Mouse (Mus musculus) heart, postnatal 0 days (tissue): Measurements from ENCODE around the gene BC017158. TPM values are rescaled to one million over a fixed set of nuclear protein-coding genes. Genes with fewer than 3 reads are reported as not detected.
A peak's percentile ranks its signal among the peaks of the same experiment; 100 is the strongest.

ENCODE experiments used
- ATAC-seq: fragments of 200-750 bp; cut with Nextera tagmentation; 2 replicates; pipeline ENCODE4 v1.8.0; 2017; ENCODE audit warnings: low read depth, moderate number of reproducible peaks, moderate library complexity; ENCODE audit not compliant: insufficient read depth
- DNase-seq: peaks from one replicate; pipeline ENCODE4 v3.0.0-alpha.2; 2016; ENCODE audit warnings: low spot score
- H3K27ac ChIP-seq: fragments of 300-500 bp; sonication (generic); 2 replicates; pipeline ENCODE4 v1.5.1; 2014; ENCODE audit warnings: low read depth, mild to moderate bottlenecking
- H3K27me3 ChIP-seq: fragments of 300-500 bp; sonication (generic); 2 replicates; pipeline ENCODE4 v1.6.1; 2014; ENCODE audit warnings: low read length, mixed read lengths; ENCODE audit not compliant: control insufficient read depth, insufficient read depth
- H3K36me3 ChIP-seq: fragments of 300-500 bp; sonication (generic); replicated peaks from 2 replicates; pipeline ENCODE4 v1.6.1; 2014; ENCODE audit warnings: low read length, mixed read lengths; ENCODE audit not compliant: control insufficient read depth, insufficient read depth
- H3K4me1 ChIP-seq: fragments of 300-500 bp; sonication (generic); 2 replicates; pipeline ENCODE4 v1.6.1; 2014; ENCODE audit warnings: antibody characterized with exemption; ENCODE audit not compliant: control insufficient read depth, insufficient read depth
- H3K4me2 ChIP-seq: fragments of 300-500 bp; sonication (generic); 2 replicates; pipeline ENCODE4 v1.6.1; 2014; ENCODE audit warnings: low read depth, mild to moderate bottlenecking, low read length, moderate library complexity
- H3K4me3 ChIP-seq: fragments of 300-500 bp; sonication (generic); 2 replicates; pipeline ENCODE4 v1.5.1; 2014; ENCODE audit warnings: low read depth, low read length
- H3K9ac ChIP-seq: fragments of 300-500 bp; sonication (generic); replicated peaks from 2 replicates; pipeline ENCODE4 v1.6.1; 2014; ENCODE audit warnings: low read depth, low read length, mixed read lengths
- H3K9me3 ChIP-seq: fragments of 300-500 bp; sonication (generic); replicated peaks from 2 replicates; pipeline ENCODE4 v1.6.1; 2016; ENCODE audit warnings: low read length; ENCODE audit not compliant: control insufficient read depth
- CTCF ChIP-seq: IDR thresholded peaks from 2 replicates; pipeline ENCODE4 v1.5.1; 2016; ENCODE audit warnings: antibody characterized with exemption, control low read depth, low read depth
- EP300 ChIP-seq: IDR thresholded peaks from 2 replicates; pipeline ENCODE4 v1.6.1; 2016; ENCODE audit warnings: antibody characterized with exemption, low read depth
- WGBS: fragments of 180-500 bp; shearing (Covaris S2); extraction: QIAGEN DNeasy Blood & Tissue Kit; methylation state at CpG from one replicate; pipeline ENCODE4 v1.1.7; 2014; 5-methylcytosine and 5-hydroxymethylcytosine counted together
- polyA plus RNA-seq: library from polyadenylated mRNA; unstranded; fragments of >200 nt; fragmentation: Nextera tagmentation; extraction: Ambion mirVana; gene quantifications from 2 replicates; pipeline ENCODE4 v1.2.1, GENCODE M21; 2015
- total RNA-seq: library from RNA; depleted of rRNA; stranded (reverse); fragments of >200 nt; gene quantifications from 2 replicates; pipeline ENCODE4 v1.2.3, GENCODE M21; 2014; ENCODE audit warnings: low replicate concordance

The BC017158 gene
- total and polyA plus RNA-seq, 2 experiments from 2014 or later = 5.8 to 22.4 TPM

DNA sequence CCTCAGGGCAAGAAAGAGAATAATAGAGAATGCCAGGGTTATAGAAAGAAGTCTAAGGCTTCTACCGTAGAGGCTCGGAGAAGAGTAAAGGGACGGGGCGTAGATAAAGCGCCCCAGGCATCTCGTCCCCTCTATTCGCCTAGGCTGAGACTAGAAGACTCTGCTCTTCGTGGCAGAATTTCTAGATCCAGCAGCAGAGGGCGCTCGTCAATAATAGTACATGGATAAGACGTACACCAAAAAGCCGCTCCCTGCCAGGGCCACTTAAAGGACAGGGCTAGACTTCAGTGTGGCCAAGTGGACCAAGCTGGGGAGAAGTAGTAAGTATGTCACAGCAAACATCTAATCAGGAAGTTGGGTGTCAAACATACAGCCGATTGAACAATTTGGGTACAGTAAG lies 50.5 kb downstream of the BC017158 start:
- H3K36me3 ChIP-seq = peaks cover 55% of the 10 kb centered on the region
- H3K4me1 ChIP-seq = peaks cover 18% of the 10 kb centered on the region
- DNase-seq (peak; percentile 88), ATAC-seq (peak; percentile 75)
- peak overlapping the region; percentile 92 for H3K9ac ChIP-seq
- under 1% methylated on average over 13 of the region's 13 CpGs for WGBS
- no peaks in the 10 kb centered on the region for H3K9me3 ChIP-seq
- no peaks in the 10 kb centered on the region for H3K27me3 ChIP-seq
- no peak for TF ChIP-seq EP300
- peak; percentile 73 for TF ChIP-seq CTCF
- H3K27ac ChIP-seq = peak overlapping the region; percentile 96
- H3K4me2 ChIP-seq = peak overlapping the region; percentile 76
- peak overlapping the region; percentile 82 for H3K4me3 ChIP-seq

DNA sequence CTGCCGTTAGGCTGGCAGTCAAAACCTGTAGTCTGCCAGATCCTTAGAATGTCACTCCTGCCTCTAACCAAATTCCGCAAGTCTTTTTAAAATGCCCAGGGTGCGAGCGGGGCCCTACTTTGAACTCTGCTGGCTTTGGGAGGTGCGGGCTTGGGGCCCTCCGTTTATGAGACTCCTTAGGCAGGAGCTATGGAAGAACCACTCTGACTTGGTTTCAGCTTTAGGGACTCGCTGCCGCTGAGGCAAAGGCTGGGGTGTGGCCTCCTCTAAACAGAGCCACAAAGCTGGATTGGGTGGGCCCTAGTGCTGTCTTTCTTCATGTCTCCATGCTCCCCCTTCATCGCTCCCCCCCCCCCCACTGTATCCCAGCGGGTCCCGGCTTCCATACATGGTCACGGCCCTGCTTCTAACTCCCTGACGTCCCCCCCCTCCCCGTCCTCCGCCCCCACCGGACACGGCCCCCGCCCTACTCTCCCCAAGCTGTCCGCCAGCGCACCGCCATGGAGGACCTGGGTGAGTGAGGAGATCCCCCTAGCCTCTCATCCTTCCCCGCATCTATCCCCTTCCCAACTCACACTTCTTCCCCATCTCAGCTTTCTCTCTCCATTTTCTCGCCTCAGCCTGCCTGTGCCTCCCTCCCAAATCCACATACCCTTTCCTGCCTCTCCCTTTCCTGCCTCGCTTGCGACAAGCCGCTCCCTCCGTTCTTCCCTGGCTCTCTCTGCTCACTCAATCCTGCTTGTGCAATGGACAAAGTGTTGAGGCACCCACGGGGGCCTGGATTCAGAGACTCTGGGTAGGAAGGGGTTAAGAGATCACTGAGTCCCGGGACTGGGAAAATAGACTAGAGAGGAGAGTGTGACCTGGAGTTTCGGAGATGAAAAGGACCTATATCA lies 51.2 kb downstream of the BC017158 start, which contains the start of gene Tgfb1i1:
Gene Tgfb1i1 (plus strand): TSS at position 317 of the 896 bp plus-strand sequence.
- ATAC-seq (peak; percentile 90), DNase-seq (peak; percentile 85)
- no peaks in the 10 kb centered on the region for H3K27me3 ChIP-seq
- WGBS = under 1% methylated on average over 29 of the region's 30 CpGs
- H3K4me2 ChIP-seq = peak within 1 kb of the TSS; percentile 76
- peaks cover 18% of the 10 kb centered on the region for H3K4me1 ChIP-seq
- peak within 1 kb of the TSS; percentile 82 for H3K4me3 ChIP-seq
- peaks cover 56% of the 10 kb centered on the region for H3K36me3 ChIP-seq
- H3K9ac ChIP-seq = peak within 1 kb of the TSS; percentile 92
- TF ChIP-seq CTCF (no peak), EP300 (0 out of 2 replicates have a peak, but pooled peaks have one; percentile 19)
- peak within 1 kb of the TSS; percentile 96 for H3K27ac ChIP-seq
- no peaks in the 10 kb centered on the region for H3K9me3 ChIP-seq

DNA sequence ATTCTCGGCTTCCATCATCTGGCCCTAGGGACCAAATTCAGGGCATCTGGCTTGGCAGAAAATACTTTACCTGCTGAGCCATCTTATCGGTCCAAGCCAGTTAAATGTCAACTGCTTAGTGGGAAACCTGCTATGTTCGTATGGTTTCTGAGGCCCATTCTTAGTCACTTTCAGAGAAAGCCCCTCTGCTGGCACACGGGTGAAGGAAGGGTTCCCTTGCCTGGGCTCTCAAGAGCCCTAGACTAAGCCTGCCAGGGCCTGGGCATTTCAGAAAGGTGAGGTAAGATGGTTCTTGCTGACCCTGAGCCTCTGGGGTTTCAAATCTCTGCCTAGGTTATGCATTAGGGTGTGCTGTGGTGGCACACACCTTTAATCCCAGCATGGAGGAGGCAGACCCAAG lies 52.4 kb downstream of the BC017158 start:
- 79% methylated on average over 4 of the region's 4 CpGs for WGBS
- Histone ChIP-seq H3K9ac (no peak overlapping the region), H3K9me3 (no peaks in the 10 kb centered on the region), H3K4me1 (peaks cover 18% of the 10 kb centered on the region), H3K4me2 (peak overlapping the region; percentile 76), H3K27me3 (no peaks in the 10 kb centered on the region), H3K27ac (peak overlapping the region; percentile 96), H3K4me3 (no peak overlapping the region), H3K36me3 (peaks cover 59% of the 10 kb centered on the region)
- TF ChIP-seq EP300 = no peak
- TF ChIP-seq CTCF = no peak
- ATAC-seq (no peak), DNase-seq (no peak)

DNA sequence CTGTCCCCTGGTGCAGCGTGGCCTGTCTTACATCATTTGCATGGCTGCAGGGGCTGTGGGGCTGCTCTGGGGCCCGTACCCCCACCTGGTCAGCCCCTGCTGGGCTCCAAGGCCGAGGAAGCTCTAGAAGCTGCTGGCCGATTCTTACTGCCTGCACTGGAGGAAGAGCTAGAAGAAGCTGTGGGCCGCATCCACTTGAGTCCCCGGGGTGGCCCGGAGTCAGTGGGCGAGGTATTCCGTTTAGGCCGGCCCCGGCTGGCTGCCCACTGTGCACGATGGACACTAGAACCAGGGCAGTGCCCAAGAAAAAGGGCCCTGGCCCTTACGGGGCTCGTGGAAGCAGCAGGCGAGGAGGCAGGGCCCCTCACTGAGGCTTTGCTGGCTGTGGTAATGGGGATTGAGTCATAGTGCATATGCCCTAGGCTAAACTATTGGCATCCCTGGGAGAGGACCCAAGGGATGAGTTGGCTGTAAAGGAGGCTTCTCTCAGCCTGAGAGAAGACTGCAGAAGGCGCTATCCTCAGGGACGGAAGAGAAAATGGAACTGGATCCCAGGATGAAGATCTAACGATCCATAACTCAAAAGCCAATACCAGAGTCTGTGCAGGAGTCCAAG lies 53.5 kb downstream of the BC017158 start:
- whole genome bisulfite sequencing = 92% methylated on average over 18 of the region's 18 CpGs
- ATAC-seq (no peak), DNase-seq (no peak)
- Histone ChIP-seq H3K4me3 (no peak overlapping the region), H3K27me3 (no peaks in the 10 kb centered on the region), H3K9me3 (no peaks in the 10 kb centered on the region), H3K4me2 (no peak overlapping the region), H3K27ac (no peak overlapping the region), H3K9ac (no peak overlapping the region; the same call in 1 of the 2 replicates), H3K36me3 (peaks cover 60% of the 10 kb centered on the region), H3K4me1 (peaks cover 18% of the 10 kb centered on the region)
- no peak for TF ChIP-seq EP300
- TF ChIP-seq CTCF = no peak

DNA sequence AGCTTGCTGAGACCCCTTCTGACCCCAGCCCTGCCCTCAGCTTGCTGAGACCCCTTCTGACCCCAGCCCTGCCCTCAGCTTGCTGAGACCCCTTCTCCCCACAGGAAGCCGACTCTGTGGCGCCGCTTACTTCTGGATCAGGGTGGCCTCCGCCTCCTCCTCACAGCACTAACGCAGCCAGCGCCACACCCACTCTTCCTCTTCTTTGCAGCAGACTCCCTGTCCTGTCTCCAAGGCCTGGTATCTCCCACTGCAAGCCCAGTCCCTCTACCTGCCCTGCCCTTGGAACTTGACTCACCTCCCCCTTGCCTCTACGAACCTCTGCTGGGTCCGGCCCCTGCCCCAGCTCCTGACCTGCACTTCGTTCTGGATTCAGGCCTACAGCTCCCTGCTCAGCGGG lies 54.0 kb downstream of the BC017158 start:
- ATAC-seq (no peak), DNase-seq (no peak)
- H3K4me2 ChIP-seq = no peak overlapping the region
- peaks cover 17% of the 10 kb centered on the region for H3K4me1 ChIP-seq
- H3K36me3 ChIP-seq = peaks cover 54% of the 10 kb centered on the region
- H3K9me3 ChIP-seq = no peaks in the 10 kb centered on the region
- no peak overlapping the region for H3K4me3 ChIP-seq
- no peak overlapping the region for H3K27ac ChIP-seq
- no peak for TF ChIP-seq EP300
- TF ChIP-seq CTCF = no peak
- no peaks in the 10 kb centered on the region for H3K27me3 ChIP-seq
- WGBS = 71% methylated on average over 10 of the region's 10 CpGs
- no peak overlapping the region for H3K9ac ChIP-seq
